Mouse (Mus musculus) left cerebral cortex, postnatal 36 days (tissue): ENCODE data around the gene H2-Eb2. TPM values are rescaled to one million over a fixed set of nuclear protein-coding genes. Genes with fewer than 3 reads are reported as not detected.
A peak's percentile ranks its signal among the peaks of the same experiment; 100 is the strongest.

Experiments
- DNase-seq, 2 experiments: peaks; one replicate each; pipeline ENCODE4 v3.0.0; 2021 to 2022; ENCODE audit warnings: low spot score in 2 of 2, mixed read lengths in 1 of 2
- intact Hi-C: fragments of 180-260 bp; cut with DNase I; formaldehyde crosslinking; loops from one replicate; pipeline ENCODE4 v1.15.1; 2025
- total RNA-seq, 2 experiments: library from RNA; stranded (reverse); gene quantifications; 2 replicates each; pipeline ENCODE4 v1.2.3; 2021

The H2-Eb2 gene
- total RNA-seq, 2 experiments from 2014 or later, result not detected

DNA sequence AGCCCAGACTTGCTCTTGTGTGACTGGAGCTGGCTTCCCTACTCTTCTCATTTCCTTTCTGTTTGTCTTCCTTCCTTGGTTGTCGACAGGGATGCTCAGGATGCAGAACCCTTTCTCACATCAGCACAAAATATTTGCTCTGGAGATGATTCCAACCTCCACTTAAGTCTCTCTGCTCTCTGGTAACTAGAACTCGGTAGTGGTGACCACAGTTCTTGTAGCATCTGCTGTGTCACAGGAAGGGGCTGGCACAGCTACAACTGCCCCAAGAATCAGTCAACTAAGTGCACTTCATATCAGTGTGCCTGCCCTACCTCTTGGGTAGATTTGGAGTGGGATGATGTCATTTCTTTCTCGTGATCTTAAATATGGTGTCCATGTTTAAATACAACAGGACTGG lies 20.6 kb downstream of the H2-Eb2 start:
- no peak for DNase-seq
- intact Hi-C loops, result no loop called here

DNA sequence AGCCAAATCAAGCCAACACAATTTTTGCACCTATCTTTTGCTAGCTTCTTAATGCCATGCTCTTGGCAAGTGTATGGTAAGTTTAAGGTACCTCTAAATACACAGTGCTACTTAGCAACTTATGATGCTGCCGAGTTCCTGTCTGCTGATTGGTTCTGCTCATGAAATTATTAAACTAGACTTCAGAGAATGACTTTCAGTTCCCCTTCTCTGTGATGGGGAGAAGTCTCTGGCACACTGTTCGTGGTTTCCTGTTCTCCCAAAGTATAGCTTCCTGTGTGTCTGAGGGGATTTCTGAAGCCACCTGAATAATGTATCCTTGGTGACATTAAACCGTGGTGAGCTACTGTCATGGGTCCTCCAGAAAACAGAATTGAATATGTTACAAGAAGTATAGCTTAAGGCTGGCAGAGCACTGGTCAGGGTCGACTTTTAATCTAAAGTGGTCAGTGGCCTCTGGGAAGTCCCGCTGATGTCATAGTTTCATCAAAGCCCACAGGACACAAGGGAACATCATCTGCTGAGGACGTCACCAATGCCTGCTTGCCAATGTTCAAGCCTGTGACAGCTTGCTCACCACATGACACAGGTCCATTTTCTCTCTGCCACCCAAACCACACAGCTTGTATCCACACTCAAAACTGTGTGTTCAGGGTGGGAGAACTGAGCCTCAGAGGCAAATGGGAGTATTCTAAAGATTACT lies 22.3 kb downstream of the H2-Eb2 start:
- DNase-seq, result peak; percentile 10 to 25
- intact Hi-C loops, result loop anchor here (2.0 kb wide), 1 partner anchor 97 kb away; no protein-coding TSS in a partner anchor

DNA sequence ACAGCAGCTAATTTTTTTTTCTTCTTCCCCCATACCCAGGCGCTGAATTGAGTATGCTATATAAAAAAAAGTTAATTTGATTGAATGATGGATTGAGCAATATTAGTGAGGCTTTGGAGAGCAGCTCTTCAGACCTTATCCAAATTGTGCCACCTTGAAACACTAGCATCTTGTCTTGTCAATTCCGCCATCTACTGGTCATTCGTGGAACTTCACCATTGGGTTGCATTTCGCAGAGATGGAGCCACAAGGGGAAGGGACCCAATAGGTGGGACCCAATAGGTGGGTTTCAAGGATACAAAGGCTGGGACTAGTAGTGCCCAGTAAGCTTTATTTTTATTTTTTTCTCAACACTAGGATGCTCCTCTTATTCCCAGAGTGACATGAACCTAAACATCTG lies 24.0 kb downstream of the H2-Eb2 start:
- DNase-seq, result peak; percentile 41 to 62
- intact Hi-C loops, result loop anchor here (2.0 kb wide), 1 partner anchor 99 kb away; no protein-coding TSS in a partner anchor

DNA sequence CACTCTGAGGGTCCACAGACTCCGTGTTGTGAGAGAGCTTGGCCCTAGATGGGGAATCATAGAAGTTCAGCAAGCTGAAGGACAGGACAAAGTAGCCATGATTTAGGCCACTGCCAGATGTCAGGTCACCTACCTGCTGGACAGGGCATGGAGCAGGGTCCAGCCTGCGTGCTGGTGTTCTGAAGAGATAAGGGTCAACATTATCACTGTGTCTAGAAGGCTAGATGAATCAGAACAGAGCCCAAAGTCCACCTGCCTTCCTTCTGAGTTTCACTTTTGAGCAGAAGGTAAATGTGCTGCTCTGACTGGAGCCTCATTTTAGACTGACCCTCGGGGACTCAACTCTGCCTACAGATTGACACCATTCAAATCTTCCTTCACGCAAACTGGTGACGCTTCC lies 29.1 kb downstream of the H2-Eb2 start, which contains the start of gene Btnl2:
TSS of gene Btnl2 (plus strand) at position 284 of the 400 bp plus-strand sequence.
- intact Hi-C loops, result no loop called here
- no peak for DNase-seq

DNA sequence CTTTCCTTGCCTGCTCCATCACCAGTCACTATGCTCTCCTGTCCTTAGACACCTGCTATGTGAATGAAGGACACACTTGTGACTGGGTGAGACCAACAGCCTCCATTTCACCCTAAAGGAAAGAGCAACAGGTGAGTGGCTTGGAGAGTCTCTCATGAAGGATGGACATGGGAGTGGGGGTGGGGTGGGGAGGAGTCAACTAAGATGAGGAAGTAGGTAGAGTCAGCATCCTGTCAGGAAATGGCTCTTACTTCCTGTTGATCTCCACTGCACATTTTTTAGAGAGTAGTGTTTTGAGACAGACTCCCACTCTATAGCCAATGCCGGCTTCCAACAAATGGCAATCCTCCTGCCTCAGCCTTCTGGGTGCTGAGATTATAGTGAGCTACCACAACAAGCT lies 29.5 kb downstream of the H2-Eb2 start:
- intact Hi-C loops, result no loop called here
- DNase-seq, result no peak

DNA sequence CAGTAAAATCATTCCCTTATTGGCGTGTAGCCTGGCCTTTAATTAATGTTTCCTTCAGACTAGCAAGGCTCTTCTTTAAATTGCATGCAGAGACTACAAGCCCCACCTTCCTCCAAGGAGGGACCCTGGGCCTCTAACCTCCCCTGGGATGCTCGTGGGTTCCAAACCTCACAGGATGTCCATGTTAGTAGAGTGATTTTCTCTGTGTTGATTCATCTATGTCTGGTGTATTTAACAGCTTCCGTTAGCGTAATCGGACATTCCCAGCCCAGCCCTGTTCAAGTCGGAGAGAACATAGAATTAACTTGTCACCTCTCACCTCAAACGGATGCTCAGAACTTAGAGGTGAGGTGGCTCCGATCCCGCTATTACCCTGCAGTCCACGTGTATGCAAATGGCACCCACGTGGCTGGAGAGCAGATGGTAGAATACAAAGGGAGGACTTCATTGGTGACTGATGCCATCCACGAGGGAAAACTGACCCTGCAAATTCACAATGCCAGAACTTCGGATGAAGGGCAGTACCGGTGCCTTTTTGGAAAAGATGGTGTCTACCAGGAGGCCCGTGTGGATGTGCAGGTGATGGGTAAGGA lies 37.6 kb downstream of the H2-Eb2 start:
- intact Hi-C loops, result no loop called here
- DNase-seq, result no peak

DNA sequence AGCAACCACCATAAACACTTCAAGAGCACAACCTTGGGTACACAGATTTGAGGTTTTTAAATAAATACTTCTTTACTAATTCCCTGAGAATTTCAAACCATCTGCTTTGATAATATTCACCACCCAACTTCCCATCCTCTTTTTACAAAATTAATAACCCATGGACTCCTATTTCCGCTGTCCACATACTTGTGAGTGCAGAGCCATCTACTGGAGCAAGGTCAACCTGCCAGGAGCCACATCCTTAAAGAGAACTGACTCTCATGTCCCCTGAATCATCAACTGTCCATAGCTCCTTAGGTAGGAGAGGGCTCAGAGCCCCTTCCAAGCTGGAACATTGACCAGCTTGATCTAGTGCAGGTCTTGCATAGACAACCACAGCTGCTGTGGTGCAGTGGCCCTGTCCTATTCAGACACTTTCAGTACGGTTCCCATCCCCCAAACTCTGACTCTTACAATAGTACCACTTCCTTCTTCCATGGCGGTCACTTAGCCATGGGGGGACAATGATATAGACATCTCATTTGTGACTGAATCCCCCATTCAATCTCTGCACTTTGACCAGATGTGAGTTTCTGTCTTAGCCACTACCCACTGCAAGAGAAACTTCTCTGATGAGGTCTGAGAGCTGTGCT lies 38.3 kb downstream of the H2-Eb2 start:
- DNase-seq, result no peak
- intact Hi-C loops, result no loop called here

DNA sequence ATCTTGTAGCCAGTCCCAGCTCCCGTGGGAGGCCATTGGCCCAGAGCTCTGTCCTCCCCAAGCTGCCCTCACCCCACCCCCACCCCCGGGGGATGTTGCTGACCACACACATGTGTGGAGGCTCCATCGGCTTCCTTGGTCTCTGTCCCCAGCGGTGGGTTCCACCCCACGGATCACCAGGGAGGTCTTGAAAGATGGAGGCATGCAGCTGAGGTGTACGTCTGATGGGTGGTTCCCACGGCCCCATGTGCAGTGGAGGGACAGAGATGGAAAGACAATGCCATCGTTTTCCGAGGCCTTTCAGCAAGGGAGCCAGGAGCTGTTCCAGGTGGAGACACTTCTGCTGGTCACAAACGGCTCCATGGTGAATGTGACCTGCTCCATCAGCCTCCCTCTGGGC lies 39.6 kb downstream of the H2-Eb2 start:
- intact Hi-C loops, result no loop called here
- no peak for DNase-seq

DNA sequence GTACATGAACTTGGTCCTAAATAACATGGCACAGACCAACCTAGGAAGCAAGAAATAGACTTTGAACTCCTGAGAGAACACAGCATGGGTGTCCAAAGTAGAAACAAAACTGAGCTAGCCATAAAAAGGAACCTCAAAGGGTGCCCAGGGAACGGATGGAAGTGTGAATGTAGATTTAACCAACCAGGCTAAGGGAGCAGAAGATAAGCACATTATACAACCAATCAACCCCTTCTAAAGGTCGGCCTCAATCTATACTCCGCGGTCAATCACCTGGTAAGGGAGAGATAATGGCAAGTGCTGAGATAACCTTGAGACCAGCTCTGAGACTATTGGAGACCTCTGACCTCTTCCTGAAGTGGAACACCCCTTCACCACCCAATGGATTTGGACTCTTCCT lies 45.1 kb downstream of the H2-Eb2 start:
- DNase-seq, result no peak
- intact Hi-C loops, result no loop called here

DNA sequence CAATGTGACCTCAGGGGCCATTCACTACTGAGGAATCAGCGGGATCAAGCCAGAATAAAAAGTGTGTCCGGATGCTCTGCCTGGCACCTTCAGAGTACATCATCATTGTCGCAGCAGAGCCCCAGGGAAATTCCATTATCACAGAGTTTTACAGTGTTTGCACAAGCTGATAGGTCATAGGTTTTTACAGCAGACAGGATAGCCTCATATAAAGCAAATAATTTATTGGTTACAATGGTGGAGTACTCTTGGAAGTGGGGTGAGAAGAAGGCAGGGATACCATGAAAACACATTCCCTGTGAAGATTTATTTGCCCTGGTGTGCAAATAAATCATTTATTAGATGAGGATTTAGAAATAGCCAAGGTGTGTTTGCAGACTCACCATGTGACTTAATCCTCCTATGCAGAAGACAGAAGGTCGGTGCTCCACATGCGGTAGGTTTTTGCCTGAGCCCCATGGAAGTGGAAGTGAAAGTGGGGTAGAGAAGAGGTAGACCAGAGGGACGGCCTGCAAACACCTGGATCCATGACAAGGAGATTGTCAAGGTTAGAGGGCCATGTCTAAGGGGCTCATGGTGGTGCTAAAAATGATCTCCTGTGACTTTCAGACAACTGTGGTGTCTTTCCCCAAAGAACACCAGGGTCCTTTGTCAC lies 47.7 kb downstream of the H2-Eb2 start:
- DNase-seq, result no peak
- intact Hi-C loops, result no loop called here

DNA sequence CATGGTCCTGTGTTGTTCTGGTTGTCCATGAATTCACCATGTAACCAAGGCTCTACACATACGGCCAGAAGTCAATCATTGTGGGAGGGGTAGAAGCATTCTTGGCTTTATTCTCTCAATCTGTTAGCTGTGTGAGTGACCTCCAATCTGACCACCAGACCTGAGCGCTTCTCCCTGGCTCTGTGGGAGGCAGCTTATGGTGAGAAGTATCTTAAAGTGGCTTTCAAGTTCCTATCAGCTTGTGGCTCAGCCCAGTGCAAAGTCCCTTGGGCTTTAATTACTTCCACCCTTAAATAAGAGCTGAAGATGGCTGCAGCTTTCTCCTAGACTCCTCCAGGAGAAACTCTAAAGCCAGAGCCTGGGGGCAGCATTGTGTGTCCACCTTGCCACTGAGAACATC lies 51.4 kb downstream of the H2-Eb2 start, which contains the start of gene Btnl1:
TSS of gene Btnl1 (plus strand) at position 286 of the 400 bp plus-strand sequence.
- DNase-seq, result no peak
- intact Hi-C loops, result no loop called here

DNA sequence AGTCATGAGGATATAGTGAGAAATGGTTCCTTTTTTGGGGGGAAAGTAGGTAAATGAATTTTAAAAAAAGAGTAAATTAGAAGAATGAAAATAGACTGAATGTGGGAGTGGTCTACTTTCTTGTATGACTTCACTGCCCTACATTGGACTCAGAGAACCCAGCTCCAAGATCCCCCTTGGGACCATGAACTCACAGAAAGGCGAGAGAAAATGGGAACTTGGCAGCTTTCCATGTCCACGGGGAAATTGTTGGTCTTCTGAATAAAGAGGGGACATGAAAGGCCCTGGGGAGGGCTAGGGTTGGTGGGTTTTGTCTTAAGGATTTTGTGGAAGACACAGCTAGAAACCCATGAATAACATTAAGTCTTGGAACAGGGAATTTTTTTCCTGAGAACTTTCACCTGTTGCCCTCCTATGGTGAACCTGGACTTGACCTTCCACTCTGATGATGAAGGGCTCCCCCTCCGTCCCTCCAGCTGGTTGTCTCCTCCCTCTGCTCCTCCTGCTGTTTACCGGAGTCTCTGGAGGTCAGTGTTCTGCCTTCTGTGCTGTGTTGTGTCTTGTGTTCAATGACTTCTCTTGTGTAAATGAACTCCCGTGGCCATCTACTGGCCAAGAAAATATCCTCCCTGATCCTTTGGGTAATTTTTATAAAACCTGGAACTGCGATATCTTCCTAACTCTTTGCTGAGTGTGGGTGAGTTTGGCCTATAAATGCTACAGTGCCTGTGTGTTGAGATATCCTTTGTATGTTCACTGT lies 52.2 kb downstream of the H2-Eb2 start:
- no peak for DNase-seq

DNA sequence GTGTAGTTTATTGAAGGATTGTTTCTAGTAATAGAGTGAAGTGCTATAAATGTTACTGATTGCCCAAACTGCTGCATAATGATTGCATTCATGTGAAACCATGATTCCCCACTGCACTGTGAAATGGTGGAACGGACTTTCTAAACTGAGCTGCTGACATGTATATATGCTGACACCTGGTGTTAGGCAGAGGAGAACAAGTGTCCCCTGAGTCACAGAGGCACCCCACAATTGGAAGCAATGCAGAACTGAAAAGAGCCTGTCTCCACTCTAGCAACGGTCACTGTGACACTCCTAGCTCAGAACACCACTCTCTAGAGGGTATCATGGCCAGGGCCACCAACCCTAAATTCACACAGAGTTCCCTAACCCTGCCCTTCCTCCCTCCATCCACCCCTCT lies 53.3 kb downstream of the H2-Eb2 start:
- no peak for DNase-seq
- intact Hi-C loops, result no loop called here

More for the DNA sequence above, 52.2 kb downstream of the H2-Eb2 start:
- intact Hi-C loops, result no loop called here

DNA sequence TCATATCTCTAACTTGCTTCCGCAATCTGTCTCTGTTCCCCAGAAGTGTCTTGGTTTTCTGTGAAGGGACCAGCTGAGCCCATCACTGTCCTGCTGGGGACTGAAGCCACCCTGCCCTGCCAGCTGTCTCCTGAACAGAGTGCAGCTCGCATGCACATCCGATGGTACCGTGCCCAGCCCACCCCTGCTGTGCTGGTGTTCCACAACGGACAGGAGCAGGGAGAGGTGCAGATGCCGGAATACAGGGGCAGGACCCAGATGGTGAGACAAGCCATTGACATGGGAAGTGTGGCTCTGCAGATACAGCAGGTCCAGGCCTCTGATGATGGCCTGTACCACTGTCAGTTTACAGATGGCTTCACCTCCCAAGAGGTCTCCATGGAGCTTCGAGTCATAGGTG lies 54.0 kb downstream of the H2-Eb2 start:
- intact Hi-C loops, result no loop called here
- no peak for DNase-seq

DNA sequence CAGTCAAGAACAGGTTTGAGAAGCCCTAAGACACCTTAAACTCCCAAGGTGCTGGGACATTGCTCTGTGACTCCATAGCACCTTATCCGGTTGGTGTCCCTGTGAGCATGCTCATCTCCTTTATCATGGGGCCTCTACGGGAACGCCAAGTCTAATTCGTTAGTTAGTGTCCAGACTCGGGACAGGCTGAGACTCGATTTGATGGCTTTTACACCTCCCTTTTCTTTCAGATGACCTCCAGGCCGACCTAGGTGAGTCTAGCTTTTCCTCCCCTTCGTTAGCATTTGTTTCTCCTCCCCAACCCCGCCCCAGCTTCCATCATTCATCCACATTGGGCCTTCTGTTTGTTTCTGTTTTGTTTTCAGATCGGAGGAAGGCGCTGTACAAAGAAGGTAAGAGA lies 56.4 kb downstream of the H2-Eb2 start:
- DNase-seq, result no peak
- intact Hi-C loops, result no loop called here

DNA sequence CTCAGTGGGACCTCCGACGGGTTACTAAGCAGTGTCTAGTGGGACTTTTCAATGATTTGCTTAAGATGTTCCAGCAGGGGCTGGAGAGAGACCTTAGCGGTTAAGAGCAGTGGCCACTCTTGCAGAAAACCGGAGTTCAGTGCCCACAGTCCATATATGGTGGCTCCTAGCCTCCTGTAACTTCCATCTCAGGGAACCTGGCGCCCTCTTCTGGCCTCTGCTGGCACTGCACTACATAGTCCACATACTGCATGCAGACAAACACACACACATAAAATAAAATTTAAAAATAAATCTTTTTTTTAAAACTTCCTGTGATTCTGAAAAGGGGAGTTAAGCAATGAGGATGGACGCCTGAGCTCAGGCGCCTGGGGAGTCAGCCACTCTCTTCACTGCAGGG lies 57.7 kb downstream of the H2-Eb2 start:
- intact Hi-C loops, result no loop called here
- DNase-seq, result no peak

DNA sequence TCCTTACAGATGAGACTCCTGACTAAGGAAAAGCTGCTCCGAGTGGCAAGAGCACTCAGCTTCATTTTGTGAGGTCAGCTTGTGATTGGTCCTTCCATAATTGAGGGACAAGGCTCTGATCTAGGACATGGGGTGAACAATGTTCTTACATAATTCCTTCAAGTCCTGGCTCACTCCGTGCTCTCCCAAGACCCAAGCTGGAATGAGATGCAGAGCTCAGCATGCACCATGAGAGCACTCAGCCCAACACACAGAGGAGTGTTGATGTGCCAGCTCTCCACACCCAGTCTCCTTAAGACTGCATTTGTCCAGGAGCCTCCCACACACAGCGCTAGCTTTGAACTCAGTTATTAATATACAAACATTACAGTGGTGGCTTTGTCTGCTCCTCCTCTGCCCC lies 59.2 kb downstream of the H2-Eb2 start:
- no peak for DNase-seq
- intact Hi-C loops, result no loop called here

DNA sequence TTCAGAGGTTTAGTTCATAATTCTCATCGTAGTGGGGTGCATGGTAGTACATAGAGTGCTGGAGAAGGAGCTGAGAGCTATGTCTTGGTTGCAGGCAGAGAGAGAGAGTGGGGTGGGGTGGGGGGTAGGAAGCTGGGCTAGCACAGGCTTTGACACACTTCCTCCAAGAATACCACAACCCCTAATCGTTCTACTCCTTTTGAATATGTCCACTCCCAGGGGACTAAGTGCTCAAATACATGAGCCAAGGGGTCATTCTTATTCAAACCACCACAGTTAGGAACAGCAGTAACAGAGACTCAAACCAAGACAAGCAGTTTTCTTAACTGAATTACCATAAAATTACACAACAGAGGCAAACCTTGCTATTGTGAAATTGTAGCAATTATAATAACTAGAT lies 61.2 kb downstream of the H2-Eb2 start:
- DNase-seq, result no peak
- intact Hi-C loops, result no loop called here

DNA sequence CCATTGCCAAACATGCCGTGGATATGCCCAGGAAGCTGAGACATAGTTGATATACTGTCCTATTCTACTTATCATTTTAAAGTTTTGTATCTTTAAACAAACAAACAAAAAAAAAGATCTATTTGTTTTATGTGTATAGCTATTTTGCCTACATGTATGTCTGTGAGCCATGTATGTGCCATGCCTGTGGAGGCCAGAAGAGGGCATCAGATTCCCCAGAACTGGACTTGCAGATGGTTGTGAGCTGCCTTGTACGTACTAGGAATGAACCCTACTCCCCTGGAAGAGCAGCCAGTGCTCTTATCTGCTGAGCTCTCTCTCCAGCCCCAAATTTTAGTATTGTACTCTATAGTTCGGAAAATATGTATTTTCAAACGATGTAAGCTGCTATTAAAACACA lies 63.0 kb downstream of the H2-Eb2 start:
- intact Hi-C loops, result loop anchor here (1.0 kb wide), 1 partner anchor 23 kb away; no protein-coding TSS in a partner anchor
- DNase-seq, result no peak
